Mouse (Mus musculus): Measurements from ENCODE around the gene Zswim8. TPM values are rescaled to one million over a fixed set of nuclear protein-coding genes. Genes with fewer than 3 reads are reported as not detected.

Zswim8 gene
- polyA plus RNA-seq, 1 experiment from 2014 or later, result 44.9 TPM

- no peak for ATAC-seq
- peaks cover 64% of the 10 kb centered on the region for H3K36me3 ChIP-seq (ENCODE audit: control insufficient read depth, insufficient read depth, low read length)
- no peak overlapping the region for H3K9ac ChIP-seq (ENCODE audit: low read depth, low read length)
- H3K4me1 ChIP-seq (ENCODE audit: control insufficient read depth, insufficient read depth, low read length), result no peaks in the 10 kb centered on the region
- no peaks in the 10 kb centered on the region for H3K9me3 ChIP-seq (replicated peaks; ENCODE audit: control insufficient read depth, low read length, poor library complexity, severe bottlenecking)
- H3K4me2 ChIP-seq (ENCODE audit: low read length), result no peak overlapping the region
- no peak overlapping the region for H3K4me3 ChIP-seq (ENCODE audit: low read depth, low read length)
- H3K27ac ChIP-seq (ENCODE audit: low read length), result no peak overlapping the region
- no peaks in the 10 kb centered on the region for H3K27me3 ChIP-seq (ENCODE audit: control insufficient read depth, insufficient read depth, low read depth, low read length)
- 94% methylated on average over 12 of the region's 12 CpGs for WGBS
Measured at GRCm38 (mm10) chr14:20719767-20720166, 12.4 kb downstream of the Zswim8 start.

GRCm38 (mm10) chr14:20721371-20721770 lies 14.0 kb downstream of the Zswim8 start:
- ATAC-seq, result no peak
- H3K9ac ChIP-seq (ENCODE audit: low read depth, low read length), result no peak overlapping the region
- peaks cover 58% of the 10 kb centered on the region for H3K36me3 ChIP-seq (ENCODE audit: control insufficient read depth, insufficient read depth, low read length)
- H3K4me1 ChIP-seq (ENCODE audit: control insufficient read depth, insufficient read depth, low read length), result no peaks in the 10 kb centered on the region
- H3K9me3 ChIP-seq (replicated peaks; ENCODE audit: control insufficient read depth, low read length, poor library complexity, severe bottlenecking), result no peaks in the 10 kb centered on the region
- H3K27ac ChIP-seq (ENCODE audit: low read length), result no peak overlapping the region
- H3K27me3 ChIP-seq (ENCODE audit: control insufficient read depth, insufficient read depth, low read depth, low read length), result no peaks in the 10 kb centered on the region
- no peak overlapping the region for H3K4me2 ChIP-seq (ENCODE audit: low read length)
- WGBS, result 96% methylated on average over 4 of the region's 4 CpGs
- no peak overlapping the region for H3K4me3 ChIP-seq (ENCODE audit: low read depth, low read length)

GRCm38 (mm10) chr14:20723006-20723405 lies 15.7 kb downstream of the Zswim8 start:
- H3K4me2 ChIP-seq (ENCODE audit: low read length), result no peak overlapping the region
- H3K4me1 ChIP-seq (ENCODE audit: control insufficient read depth, insufficient read depth, low read length), result no peaks in the 10 kb centered on the region
- no peaks in the 10 kb centered on the region for H3K27me3 ChIP-seq (ENCODE audit: control insufficient read depth, insufficient read depth, low read depth, low read length)
- H3K27ac ChIP-seq (ENCODE audit: low read length), result no peak overlapping the region
- ATAC-seq, result no peak
- 91% methylated on average over 12 of the region's 12 CpGs for WGBS
- no peak overlapping the region for H3K4me3 ChIP-seq (ENCODE audit: low read depth, low read length)
- H3K9me3 ChIP-seq (replicated peaks; ENCODE audit: control insufficient read depth, low read length, poor library complexity, severe bottlenecking), result no peaks in the 10 kb centered on the region
- peaks cover 46% of the 10 kb centered on the region for H3K36me3 ChIP-seq (ENCODE audit: control insufficient read depth, insufficient read depth, low read length)
- H3K9ac ChIP-seq (ENCODE audit: low read depth, low read length), result no peak overlapping the region

- H3K27me3 ChIP-seq (ENCODE audit: control insufficient read depth, insufficient read depth, low read depth, low read length), result no peaks in the 10 kb centered on the region
- H3K4me2 ChIP-seq (ENCODE audit: low read length), result no peak overlapping the region
- H3K9me3 ChIP-seq (replicated peaks; ENCODE audit: control insufficient read depth, low read length, poor library complexity, severe bottlenecking), result no peaks in the 10 kb centered on the region
- peaks cover 42% of the 10 kb centered on the region for H3K36me3 ChIP-seq (ENCODE audit: control insufficient read depth, insufficient read depth, low read length)
- no peak overlapping the region for H3K4me3 ChIP-seq (ENCODE audit: low read depth, low read length)
- no peak overlapping the region for H3K9ac ChIP-seq (ENCODE audit: low read depth, low read length)
- no peak for ATAC-seq
- 27% methylated on average over 5 of the region's 5 CpGs for WGBS
- H3K4me1 ChIP-seq (ENCODE audit: control insufficient read depth, insufficient read depth, low read length), result no peaks in the 10 kb centered on the region
- H3K27ac ChIP-seq (ENCODE audit: low read length), result no peak overlapping the region
Measured at GRCm38 (mm10) chr14:20724043-20724442, 16.7 kb downstream of the Zswim8 start.

GRCm38 (mm10) chr14:20725660-20726339 lies 18.4 kb downstream of the Zswim8 start:
- no peaks in the 10 kb centered on the region for H3K4me1 ChIP-seq (ENCODE audit: control insufficient read depth, insufficient read depth, low read length)
- peaks cover 47% of the 10 kb centered on the region for H3K36me3 ChIP-seq (ENCODE audit: control insufficient read depth, insufficient read depth, low read length)
- no peak overlapping the region for H3K27ac ChIP-seq (ENCODE audit: low read length)
- no peaks in the 10 kb centered on the region for H3K9me3 ChIP-seq (replicated peaks; ENCODE audit: control insufficient read depth, low read length, poor library complexity, severe bottlenecking)
- no peaks in the 10 kb centered on the region for H3K27me3 ChIP-seq (ENCODE audit: control insufficient read depth, insufficient read depth, low read depth, low read length)
- H3K4me3 ChIP-seq (ENCODE audit: low read depth, low read length), result no peak overlapping the region
- no peak overlapping the region for H3K9ac ChIP-seq (ENCODE audit: low read depth, low read length)
- no peak overlapping the region for H3K4me2 ChIP-seq (ENCODE audit: low read length)
- WGBS, result 90% methylated on average over 6 of the region's 6 CpGs
- no peak for ATAC-seq

GRCm38 (mm10) chr14:20729871-20730270 lies 22.5 kb downstream of the Zswim8 start:
- Histone ChIP-seq H3K4me2 (ENCODE audit: low read length) (no peak overlapping the region), H3K36me3 (ENCODE audit: control insufficient read depth, insufficient read depth, low read length) (peaks cover 25% of the 10 kb centered on the region), H3K4me3 (ENCODE audit: low read depth, low read length) (no peak overlapping the region), H3K9me3 (replicated peaks; ENCODE audit: control insufficient read depth, low read length, poor library complexity, severe bottlenecking) (no peaks in the 10 kb centered on the region), H3K9ac (ENCODE audit: low read depth, low read length) (no peak overlapping the region), H3K27me3 (ENCODE audit: control insufficient read depth, insufficient read depth, low read depth, low read length) (no peaks in the 10 kb centered on the region), H3K4me1 (ENCODE audit: control insufficient read depth, insufficient read depth, low read length) (peaks cover 7% of the 10 kb centered on the region), H3K27ac (ENCODE audit: low read length) (no peak overlapping the region)
- no peak for ATAC-seq
- 96% methylated on average over 9 of the region's 9 CpGs for WGBS

GRCm38 (mm10) chr14:20730853-20731602 lies 23.7 kb downstream of the Zswim8 start:
- H3K4me3 ChIP-seq (ENCODE audit: low read depth, low read length), result no peak overlapping the region
- ATAC-seq, result no peak
- peaks cover 22% of the 10 kb centered on the region for H3K36me3 ChIP-seq (ENCODE audit: control insufficient read depth, insufficient read depth, low read length)
- no peaks in the 10 kb centered on the region for H3K9me3 ChIP-seq (replicated peaks; ENCODE audit: control insufficient read depth, low read length, poor library complexity, severe bottlenecking)
- H3K27me3 ChIP-seq (ENCODE audit: control insufficient read depth, insufficient read depth, low read depth, low read length), result no peaks in the 10 kb centered on the region
- no peak overlapping the region for H3K4me2 ChIP-seq (ENCODE audit: low read length)
- H3K4me1 ChIP-seq (ENCODE audit: control insufficient read depth, insufficient read depth, low read length), result peaks cover 9% of the 10 kb centered on the region
- 92% methylated on average over 9 of the region's 9 CpGs for WGBS
- H3K27ac ChIP-seq (ENCODE audit: low read length), result no peak overlapping the region
- H3K9ac ChIP-seq (ENCODE audit: low read depth, low read length), result no peak overlapping the region

GRCm38 (mm10) chr14:20733041-20733951 lies 25.9 kb downstream of the Zswim8 start:
- Histone ChIP-seq H3K9ac (ENCODE audit: low read depth, low read length) (peak overlapping the region; percentile 79), H3K4me1 (ENCODE audit: control insufficient read depth, insufficient read depth, low read length) (peaks cover 9% of the 10 kb centered on the region), H3K9me3 (replicated peaks; ENCODE audit: control insufficient read depth, low read length, poor library complexity, severe bottlenecking) (no peaks in the 10 kb centered on the region), H3K4me3 (ENCODE audit: low read depth, low read length) (peak overlapping the region; percentile 60), H3K27ac (ENCODE audit: low read length) (no peak overlapping the region), H3K36me3 (ENCODE audit: control insufficient read depth, insufficient read depth, low read length) (peaks cover 24% of the 10 kb centered on the region), H3K27me3 (ENCODE audit: control insufficient read depth, insufficient read depth, low read depth, low read length) (no peaks in the 10 kb centered on the region), H3K4me2 (ENCODE audit: low read length) (peak overlapping the region; percentile 74)
- 51% methylated on average over 12 of the region's 12 CpGs for WGBS
- ATAC-seq, result no peak

Data from midbrain, embryonic 16.5 days (tissue).